Mouse (Mus musculus) frontal cortex, postnatal 14 days (tissue): ENCODE measurements around the gene 2310022B05Rik.
A peak's percentile ranks its signal among the peaks of the same experiment; 100 is the strongest.

ENCODE experiments used
- DNase-seq, 2 experiments: peaks; one replicate each; pipeline ENCODE4 v3.0.0; 2022; ENCODE audit warnings: low spot score in 2 of 2

2310022B05Rik gene

GRCm38 (mm10) chr8:124663112-124663873 lies at the start of gene 2310022B05Rik:
TSS of gene 2310022B05Rik (minus strand) at chr8:124663369.
- peak; percentile 67 to 71 for DNase-seq

DNA sequence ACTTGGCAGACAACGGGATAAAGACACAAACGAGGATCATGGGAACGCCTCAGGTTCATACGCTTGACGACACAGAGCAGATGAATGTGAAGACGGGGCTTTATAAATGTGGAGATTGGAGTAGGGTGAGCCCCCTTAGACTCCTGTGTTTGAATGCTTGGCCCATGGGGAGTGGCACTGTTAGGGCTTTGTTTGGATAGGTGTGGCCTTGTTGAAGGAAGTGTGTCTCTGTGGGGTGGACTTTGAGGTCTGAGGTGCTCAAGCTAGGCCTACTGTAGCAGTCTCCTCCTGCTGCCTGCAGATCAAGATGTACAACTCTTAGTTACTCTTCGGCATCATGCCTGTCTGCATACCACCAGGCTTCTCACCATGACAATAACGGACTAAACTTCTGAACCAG lies 42.7 kb upstream of the 2310022B05Rik start:
- DNase-seq, result no peak

GRCm38 (mm10) chr8:124704376-124704775 lies 41.2 kb upstream of the 2310022B05Rik start:
- DNase-seq, result no peak

DNA sequence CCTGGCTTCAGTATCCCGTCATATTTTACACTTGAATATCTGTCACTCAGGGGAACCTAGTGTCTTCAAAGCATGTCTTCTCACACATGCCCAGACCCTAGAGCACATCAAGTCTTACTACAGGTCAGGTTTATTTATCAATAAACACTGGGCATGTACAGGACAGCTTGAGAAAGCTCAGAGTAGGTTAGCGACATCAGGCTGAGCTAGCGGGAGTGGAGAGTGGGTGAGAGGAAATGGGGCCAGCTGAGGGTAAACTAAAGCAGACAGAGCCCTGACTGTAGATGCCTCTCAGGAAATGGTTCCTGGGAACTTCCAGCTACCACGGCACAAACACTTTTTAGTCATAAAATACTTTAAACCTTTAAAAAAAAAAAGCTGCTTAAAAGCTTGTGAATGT lies 40.4 kb upstream of the 2310022B05Rik start:
- no peak for DNase-seq

DNA sequence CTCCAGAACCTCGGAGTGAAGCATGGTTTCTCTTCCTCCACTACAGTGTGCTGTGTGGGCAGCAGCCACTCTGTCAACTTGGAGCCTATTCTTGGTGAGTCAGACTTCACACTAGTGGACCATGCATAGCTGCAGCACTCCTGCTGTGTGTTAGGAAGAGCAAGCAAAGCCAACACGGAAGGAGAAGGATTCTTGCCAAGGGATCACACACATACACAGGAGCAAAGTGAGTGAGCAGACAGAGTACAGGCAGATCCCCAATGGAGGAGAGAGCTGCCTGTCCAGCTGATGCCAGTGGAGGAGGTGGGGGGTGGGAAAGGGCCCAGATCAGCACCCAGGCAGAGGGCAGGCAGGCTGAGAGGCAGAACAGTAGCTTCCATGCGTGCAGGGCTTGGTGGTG lies 39.0 kb upstream of the 2310022B05Rik start:
- no peak for DNase-seq

DNA sequence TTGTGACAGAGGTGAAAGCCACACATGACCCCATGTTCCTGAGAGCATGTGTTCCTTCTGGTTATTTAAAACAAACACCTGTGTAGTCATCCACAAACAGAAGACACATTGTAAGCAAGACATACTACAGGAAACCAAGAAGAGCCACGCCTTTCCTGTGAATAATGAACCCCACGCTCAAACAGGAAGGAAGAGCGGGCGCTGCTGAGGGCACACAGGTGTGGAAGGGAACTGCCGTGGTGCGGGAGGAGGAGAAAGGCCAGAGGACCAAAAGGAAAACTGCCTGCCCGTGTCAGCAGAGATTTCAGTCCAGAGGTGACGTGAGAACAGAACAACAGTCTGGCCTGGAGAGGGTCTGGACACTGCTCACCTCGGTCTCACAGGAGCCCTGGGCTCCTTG lies 37.9 kb upstream of the 2310022B05Rik start:
- no peak for DNase-seq

DNA sequence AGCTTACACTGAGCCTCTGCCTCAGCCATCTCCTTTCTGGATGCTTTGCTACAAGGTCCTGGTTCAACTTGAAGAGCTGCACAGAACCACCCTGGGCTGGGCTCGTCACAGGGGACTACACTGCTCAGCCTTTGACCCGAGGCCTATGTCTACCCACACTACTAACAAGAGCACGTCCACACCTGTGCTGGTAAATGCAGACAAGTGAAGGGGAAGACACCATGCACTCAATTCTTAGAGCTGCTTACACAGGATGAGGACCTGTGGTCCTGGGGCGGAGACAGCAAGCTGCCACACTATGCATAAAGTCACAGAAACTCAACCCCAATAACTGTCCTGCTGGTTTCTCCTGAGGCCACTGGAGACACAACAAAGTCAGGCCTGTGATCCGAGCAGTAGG lies 37.1 kb upstream of the 2310022B05Rik start:
- no peak for DNase-seq

DNA sequence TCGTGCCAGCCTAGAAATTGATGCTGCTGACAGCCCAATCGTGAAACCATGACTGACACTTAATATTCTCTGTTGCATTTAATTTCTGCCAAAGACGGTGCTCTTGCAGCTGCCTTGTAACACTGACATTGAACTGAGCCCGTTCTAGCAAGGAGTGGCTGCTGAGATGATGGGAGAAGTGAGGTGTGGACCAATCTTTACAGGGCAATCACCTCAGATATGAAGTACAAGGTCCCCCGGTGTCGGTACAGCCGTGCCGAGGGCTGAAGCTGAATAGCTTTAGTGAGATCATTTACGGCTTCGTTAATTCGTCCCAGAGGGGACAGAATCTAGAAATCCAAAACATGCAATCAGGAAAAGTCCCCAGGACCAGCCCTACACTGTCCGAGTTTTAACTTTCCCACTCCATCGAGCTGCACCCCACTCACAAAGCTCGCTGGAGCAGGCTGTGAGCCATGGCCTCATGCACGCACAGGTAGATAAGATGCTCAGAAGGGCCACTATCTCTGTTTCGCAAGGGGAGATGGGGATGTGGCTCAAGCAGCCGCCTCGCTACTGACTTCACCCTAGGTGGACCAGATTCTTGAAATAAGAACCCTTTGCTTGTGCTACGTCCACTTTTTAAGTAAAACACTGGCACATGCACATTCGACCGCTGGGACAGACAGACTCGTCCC lies 32.4 kb upstream of the 2310022B05Rik start:
- DNase-seq, result no peak

GRCm38 (mm10) chr8:124691706-124692105 lies 28.5 kb upstream of the 2310022B05Rik start:
- no peak for DNase-seq

GRCm38 (mm10) chr8:124688899-124689298 lies 25.7 kb upstream of the 2310022B05Rik start:
- DNase-seq, result no peak

- DNase-seq, result no peak
These were observed 19.0 kb upstream of the 2310022B05Rik start for GRCm38 (mm10) chr8:124682218-124682617.

DNA sequence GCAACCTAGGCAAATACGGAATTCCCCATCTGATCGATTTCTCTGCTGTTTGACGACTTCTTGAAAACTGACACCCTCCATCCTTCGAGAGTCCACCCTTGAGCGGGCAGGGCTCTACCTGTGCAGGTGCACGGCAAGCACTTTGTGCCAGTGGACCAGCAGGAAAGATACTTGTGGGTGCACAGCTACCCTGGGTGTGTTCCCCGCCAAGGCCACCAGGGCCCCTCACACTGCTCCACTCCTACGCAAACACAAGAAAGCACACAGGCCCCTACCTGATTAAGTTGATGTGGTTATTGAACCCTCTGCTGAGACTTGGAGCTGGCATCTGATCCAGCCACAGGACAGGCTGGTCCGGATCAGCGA lies 18.6 kb upstream of the 2310022B05Rik start:
- DNase-seq, result no peak

- DNase-seq, result no peak
These were observed 18.1 kb upstream of the 2310022B05Rik start for GRCm38 (mm10) chr8:124681077-124681791.

- no peak for DNase-seq
These were observed 15.1 kb upstream of the 2310022B05Rik start for GRCm38 (mm10) chr8:124678246-124678645.

GRCm38 (mm10) chr8:124677486-124677885 lies 14.3 kb upstream of the 2310022B05Rik start:
- peak; percentile 82 for DNase-seq

DNA sequence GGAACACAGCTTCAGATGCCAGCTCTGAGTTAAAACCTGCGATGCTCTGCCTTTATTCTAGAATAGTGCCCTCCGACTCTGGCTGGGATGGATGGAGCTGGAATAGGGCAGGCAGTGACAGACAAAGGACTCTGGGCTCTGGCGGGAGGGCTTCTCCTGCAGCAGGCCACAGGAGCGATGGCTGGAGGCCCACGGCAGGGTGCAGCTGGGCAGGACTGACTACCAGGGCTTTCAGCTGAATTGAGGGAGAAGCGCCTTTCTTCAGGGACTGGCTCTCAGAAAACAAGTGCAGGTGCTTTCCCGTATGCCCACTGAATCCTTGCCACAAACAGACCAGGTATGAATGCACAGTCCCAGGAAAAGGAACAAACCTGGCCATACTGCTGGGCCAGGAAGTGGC lies 13.9 kb upstream of the 2310022B05Rik start:
- DNase-seq, result no peak

DNA sequence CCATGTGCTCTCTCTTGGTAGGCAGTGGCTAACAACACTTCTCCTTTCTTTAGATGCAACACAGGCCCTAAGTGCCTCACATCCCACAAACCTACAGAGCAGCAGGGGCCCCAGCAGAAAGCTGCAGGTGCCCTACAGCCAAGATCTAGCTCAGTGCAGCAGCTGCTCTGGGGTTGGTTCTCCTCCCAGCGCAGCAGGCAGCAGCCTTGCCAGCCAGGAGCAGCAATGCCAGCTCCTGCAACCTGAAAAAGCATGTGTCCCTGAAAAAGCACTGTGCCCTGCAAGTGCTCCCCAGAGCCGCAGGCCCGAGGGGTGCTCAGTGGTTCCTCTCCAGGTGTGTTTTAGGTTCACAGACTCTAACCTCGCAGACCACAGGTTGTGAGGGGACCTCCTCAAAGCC lies 13.5 kb upstream of the 2310022B05Rik start:
- DNase-seq, result no peak

- DNase-seq, result no peak
These were observed 9.2 kb upstream of the 2310022B05Rik start for GRCm38 (mm10) chr8:124672345-124672744.

DNA sequence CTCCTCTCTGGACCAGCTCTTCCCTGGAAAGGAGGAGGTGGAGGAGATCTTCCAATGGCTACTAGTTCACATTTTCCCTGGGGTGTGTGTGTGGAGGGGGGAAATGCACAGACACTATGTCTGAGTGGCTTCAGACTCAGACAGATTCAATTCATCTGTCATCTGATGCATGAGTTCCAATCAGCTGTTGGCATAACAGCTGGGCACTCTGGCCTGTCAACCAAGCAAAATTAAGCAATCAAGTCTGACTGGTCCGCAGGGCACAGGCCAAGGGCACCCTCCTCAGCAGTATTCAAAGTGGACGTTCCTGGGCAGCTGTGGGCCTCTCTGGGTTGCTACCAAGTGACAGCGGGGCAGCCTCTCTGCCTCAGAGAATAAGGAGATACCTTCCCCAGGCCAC lies 5.6 kb upstream of the 2310022B05Rik start:
- DNase-seq, result no peak

- no peak for DNase-seq
These were observed 1.2 kb upstream of the 2310022B05Rik start for GRCm38 (mm10) chr8:124664414-124664813.

GRCm38 (mm10) chr8:124663874-124664230 lies 683 bp upstream of the 2310022B05Rik start:
- no peak for DNase-seq

- DNase-seq, result no peak
These were observed 590 bp downstream of the 2310022B05Rik start for GRCm38 (mm10) chr8:124662446-124663111.
